Mouse (Mus musculus): ENCODE data around the gene Washc4. TPM values are rescaled to one million over a fixed set of nuclear protein-coding genes. Genes with fewer than 3 reads are reported as not detected.
A peak's percentile ranks its signal among the peaks of the same experiment; 100 is the strongest.

The Washc4 gene
- total and polyA plus RNA-seq, 3 experiments: 16.3 to 31.8 (median 19.3) TPM

GRCm38 (mm10) chr10:83632806-83633374 lies 89.3 kb downstream of the Washc4 start:
- no peaks in the 10 kb centered on the region for H3K27me3 ChIP-seq (replicated peaks)

GRCm38 (mm10) chr10:83634461-83634860 lies 90.9 kb downstream of the Washc4 start:
- Histone ChIP-seq H3K9ac (ENCODE audit: insufficient read depth, low read depth) (no peak overlapping the region), H3K79me2 (replicated peaks; ENCODE audit: control insufficient read depth, extremely low read depth, insufficient read depth, poor library complexity, severe bottlenecking) (no peaks in the 10 kb centered on the region), H3K36me3 (replicated peaks in 1 of 2; ENCODE audit: control insufficient read depth in 1 of 2, insufficient read depth in 1 of 2, low read length in 1 of 2) (peaks cover 8 to 46% of the 10 kb centered on the region in 2 experiments), H3K27ac (ENCODE audit: insufficient read depth, low read depth) (no peak overlapping the region), H3K27me3 (replicated peaks) (no peaks in the 10 kb centered on the region), H3K9me3 (replicated peaks; ENCODE audit: low read length) (no peaks in the 10 kb centered on the region), H3K4me2 (ENCODE audit: insufficient read depth, low read depth, poor library complexity, severe bottlenecking) (no peak overlapping the region), H3K4me1 (ENCODE audit: control insufficient read depth in 1 of 2, insufficient read depth in 2 of 2) (peaks cover 3 to 12% of the 10 kb centered on the region in 2 experiments), H3K4me3 (replicated peaks in 1 of 3; ENCODE audit: low read depth in 2 of 3, low read length in 2 of 3, poor library complexity in 1 of 3) (no peak overlapping the region)
- dilution Hi-C loops (cut with MboI; ENCODE audit: extremely low pct_ligation_motif_present, extremely low pct_unique_long_range_greater_than_20kb, low sequenced_read_pairs): no loop called here
- DNase-seq (ENCODE audit: extremely low read depth): peak; percentile 50
- TF ChIP-seq RAD21 (IDR thresholded peaks at IDR 0.05; ENCODE audit: low read depth, low read length) (no peak), ELF1 (IDR thresholded peaks at IDR 0.05; ENCODE audit: low read depth, low read length) (no peak), JUND (conservative IDR thresholded peaks at IDR 0.05; ENCODE audit: low read depth, low read length) (no peak), MAZ (IDR thresholded peaks at IDR 0.05; ENCODE audit: low read depth, low read length) (no peak), JUN (IDR thresholded peaks at IDR 0.05; ENCODE audit: insufficient read depth, low read depth, low read length) (no peak), MAFK (IDR thresholded peaks at IDR 0.05; ENCODE audit: insufficient replicate concordance, low read length) (no peak), POLR2A (IDR thresholded peaks at IDR 0.05; ENCODE audit: low read depth, low read length) (no peak)
- in situ Hi-C loops (cut with MboI; ENCODE audit: low pct_ligation_motif_present, low pct_unique_long_range_greater_than_20kb, low sequenced_read_pairs): no loop called here

More at GRCm38 (mm10) chr10:83632806-83633374, 89.3 kb downstream of the Washc4 start:
- Histone ChIP-seq H3K9me3 (replicated peaks; ENCODE audit: low read length) (no peaks in the 10 kb centered on the region), H3K79me2 (replicated peaks; ENCODE audit: control insufficient read depth, extremely low read depth, insufficient read depth, poor library complexity, severe bottlenecking) (no peaks in the 10 kb centered on the region), H3K4me3 (replicated peaks in 1 of 3; ENCODE audit: low read depth in 2 of 3, low read length in 2 of 3, poor library complexity in 1 of 3) (no peak overlapping the region), H3K36me3 (replicated peaks in 1 of 2; ENCODE audit: control insufficient read depth in 1 of 2, insufficient read depth in 1 of 2, low read length in 1 of 2) (peaks cover 14 to 51% of the 10 kb centered on the region in 2 experiments), H3K4me1 (ENCODE audit: control insufficient read depth in 1 of 2, insufficient read depth in 2 of 2) (peaks cover 3 to 12% of the 10 kb centered on the region in 2 experiments), H3K27ac (ENCODE audit: insufficient read depth, low read depth) (no peak overlapping the region), H3K9ac (ENCODE audit: insufficient read depth, low read depth) (no peak overlapping the region), H3K4me2 (ENCODE audit: insufficient read depth, low read depth, poor library complexity, severe bottlenecking) (no peak overlapping the region)
- TF ChIP-seq ETS1 (conservative IDR thresholded peaks at IDR 0.05; ENCODE audit: low read depth, low read length) (no peak), POLR2A (IDR thresholded peaks at IDR 0.05; ENCODE audit: low read depth, low read length) (no peak), TCF12 (IDR thresholded peaks at IDR 0.05; ENCODE audit: low read depth, low read length) (no peak), TBP (conservative IDR thresholded peaks at IDR 0.05; ENCODE audit: low read depth, low read length) (no peak), KAT2A (IDR thresholded peaks at IDR 0.05; ENCODE audit: insufficient replicate concordance, low read length) (no peak), SMC3 (IDR thresholded peaks at IDR 0.05; ENCODE audit: low read depth, low read length) (no peak), ZNF384 (IDR thresholded peaks at IDR 0.05; ENCODE audit: low read depth, low read length) (no peak), MAFK (IDR thresholded peaks at IDR 0.05; ENCODE audit: insufficient replicate concordance, low read length) (no peak), MXI1 (IDR thresholded peaks at IDR 0.05; ENCODE audit: low read depth, low read length) (no peak), BHLHE40 (IDR thresholded peaks at IDR 0.05; ENCODE audit: low read depth, low read length) (no peak), RAD21 (IDR thresholded peaks at IDR 0.05; ENCODE audit: low read depth, low read length) (no peak), USF2 (conservative IDR thresholded peaks at IDR 0.05; ENCODE audit: low read depth, low read length) (no peak)
- dilution Hi-C loops (cut with MboI; ENCODE audit: extremely low pct_ligation_motif_present, extremely low pct_unique_long_range_greater_than_20kb, low sequenced_read_pairs) (no loop called here), in situ Hi-C loops (cut with MboI; ENCODE audit: low pct_ligation_motif_present, low pct_unique_long_range_greater_than_20kb, low sequenced_read_pairs) (no loop called here)
- DNase-seq (ENCODE audit: extremely low read depth): no peak

Data from CH12.LX (cell line).